Mouse (Mus musculus): ENCODE measurements around the gene Slc16a11.

- TF ChIP-seq EP300 (optimal IDR thresholded peaks at IDR 0.05) (no peak), CTCF (IDR thresholded peaks at IDR 0.05; ENCODE audit: low read depth) (no peak)
Observed at GRCm38 (mm10) chr11:70221603-70222500, 9.3 kb downstream of the Slc16a11 start.

Data from stomach, postnatal 0 days (tissue).